Mouse (Mus musculus) R1 (cell line): ENCODE data around the gene Smad5.

Experiments
- DNase-seq: peaks from one replicate; pipeline ENCODE4 v3.0.0-alpha.2; 2018; ENCODE audit warnings: low read depth, low spot score

Gene Smad5

GRCm38 (mm10) chr13:56753192-56753951, 50.6 kb downstream of the Smad5 start, which contains the start of gene Gm45623:
Gene Gm45623 (minus strand): TSS chr13:56753827.
- DNase-seq, result peak; percentile 48

GRCm38 (mm10) chr13:56755871-56756270, 53.1 kb downstream of the Smad5 start:
- DNase-seq, result peak; percentile 55

GRCm38 (mm10) chr13:56757201-56757600, 54.4 kb downstream of the Smad5 start:
- no peak for DNase-seq

GRCm38 (mm10) chr13:56758492-56758891, 55.7 kb downstream of the Smad5 start:
- DNase-seq, result peak; percentile 83

GRCm38 (mm10) chr13:56762446-56763229, 59.8 kb downstream of the Smad5 start:
- DNase-seq, result no peak

- peak; percentile 41 for DNase-seq
Observed at GRCm38 (mm10) chr13:56765284-56766032, 62.6 kb downstream of the Smad5 start.

- no peak for DNase-seq
Observed at GRCm38 (mm10) chr13:56766211-56766610, 63.4 kb downstream of the Smad5 start.

GRCm38 (mm10) chr13:56769431-56769830, 66.6 kb downstream of the Smad5 start:
- DNase-seq, result no peak

GRCm38 (mm10) chr13:56770136-56770578, 67.3 kb downstream of the Smad5 start:
- DNase-seq, result no peak

- peak; percentile 38 for DNase-seq
Observed at GRCm38 (mm10) chr13:56770786-56771185, 68.0 kb downstream of the Smad5 start.

- DNase-seq, result no peak
Observed at GRCm38 (mm10) chr13:56772592-56772991, 69.8 kb downstream of the Smad5 start.

- no peak for DNase-seq
Observed at GRCm38 (mm10) chr13:56773262-56773870, 70.6 kb downstream of the Smad5 start.

GRCm38 (mm10) chr13:56774304-56774703, 71.5 kb downstream of the Smad5 start:
- peak; percentile 16 for DNase-seq

GRCm38 (mm10) chr13:56780746-56781469, 78.1 kb downstream of the Smad5 start:
- DNase-seq, result peak; percentile 21

- DNase-seq, result no peak
Observed at GRCm38 (mm10) chr13:56781697-56782096, 78.9 kb downstream of the Smad5 start.

GRCm38 (mm10) chr13:56782621-56783020, 79.8 kb downstream of the Smad5 start:
- peak; percentile 11 for DNase-seq

GRCm38 (mm10) chr13:56790683-56791082, 87.9 kb downstream of the Smad5 start:
- no peak for DNase-seq
